Mouse (Mus musculus): ENCODE data around the gene Ugt1a5. TPM values are rescaled to one million over a fixed set of nuclear protein-coding genes. Genes with fewer than 3 reads are reported as not detected.

Ugt1a5 gene
- total and polyA plus RNA-seq, 2 experiments from 2014 or later: not detected

GRCm38 (mm10) chr1:88240072-88240471 is 74.3 kb downstream of the Ugt1a5 start:
- ATAC-seq (ENCODE audit: insufficient read depth, low read depth) (no peak), DNase-seq (ENCODE audit: low spot score) (no peak)
- WGBS: 64% methylated on average over 5 of the region's 5 CpGs
- TF ChIP-seq EP300 (IDR thresholded peaks at IDR 0.05; ENCODE audit: low read depth): no peak
- no peak for TF ChIP-seq CTCF (IDR thresholded peaks at IDR 0.05; ENCODE audit: low read depth)
- Histone ChIP-seq H3K4me3 (ENCODE audit: low read depth, low read length) (no peak overlapping the region), H3K9ac (replicated peaks; ENCODE audit: low read depth, low read length) (no peak overlapping the region), H3K4me2 (ENCODE audit: low read depth, low read length) (no peak overlapping the region), H3K36me3 (replicated peaks; ENCODE audit: control insufficient read depth, insufficient read depth, low read length) (no peaks in the 10 kb centered on the region), H3K9me3 (replicated peaks; ENCODE audit: control insufficient read depth, low read length) (peaks cover 83% of the 10 kb centered on the region), H3K27ac (ENCODE audit: low read depth) (no peak overlapping the region), H3K4me1 (ENCODE audit: control insufficient read depth, insufficient read depth) (no peaks in the 10 kb centered on the region), H3K27me3 (ENCODE audit: control insufficient read depth, insufficient read depth, low read length) (no peaks in the 10 kb centered on the region)

GRCm38 (mm10) chr1:88240579-88240978 is 74.8 kb downstream of the Ugt1a5 start:
- H3K4me2 ChIP-seq (ENCODE audit: low read depth, low read length): no peak overlapping the region
- DNase-seq (ENCODE audit: low spot score) (no peak), ATAC-seq (ENCODE audit: insufficient read depth, low read depth) (no peak)
- H3K27ac ChIP-seq (ENCODE audit: low read depth): no peak overlapping the region
- no peaks in the 10 kb centered on the region for H3K4me1 ChIP-seq (ENCODE audit: control insufficient read depth, insufficient read depth)
- peaks cover 81% of the 10 kb centered on the region for H3K9me3 ChIP-seq (replicated peaks; ENCODE audit: control insufficient read depth, low read length)
- H3K4me3 ChIP-seq (ENCODE audit: low read depth, low read length): no peak overlapping the region
- no peak for TF ChIP-seq EP300 (IDR thresholded peaks at IDR 0.05; ENCODE audit: low read depth)
- no peak for TF ChIP-seq CTCF (IDR thresholded peaks at IDR 0.05; ENCODE audit: low read depth)
- no peaks in the 10 kb centered on the region for H3K27me3 ChIP-seq (ENCODE audit: control insufficient read depth, insufficient read depth, low read length)
- WGBS: 51% methylated on average over 4 of the region's 4 CpGs
- no peak overlapping the region for H3K9ac ChIP-seq (replicated peaks; ENCODE audit: low read depth, low read length)
- no peaks in the 10 kb centered on the region for H3K36me3 ChIP-seq (replicated peaks; ENCODE audit: control insufficient read depth, insufficient read depth, low read length)

DNA sequence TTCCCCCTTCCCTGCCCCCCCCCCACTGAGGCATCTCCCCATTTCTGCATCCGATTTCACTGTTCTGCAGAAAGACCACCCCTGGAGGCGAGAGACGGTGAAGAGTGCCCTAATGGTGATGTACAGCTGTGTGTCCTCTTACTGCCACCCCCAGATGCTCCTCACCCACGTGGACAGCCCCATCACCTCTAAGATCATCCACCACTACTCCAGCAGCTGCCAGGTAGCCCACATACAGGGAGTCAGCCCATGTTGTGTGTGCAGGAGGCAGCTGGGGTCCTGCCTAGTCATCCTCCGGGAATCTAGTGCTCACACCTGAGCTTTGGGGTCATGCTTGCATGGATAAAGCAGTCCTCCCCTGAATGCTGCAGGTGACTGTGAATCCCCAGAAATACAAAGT is 78.0 kb downstream of the Ugt1a5 start:
- no peak for ATAC-seq (ENCODE audit: insufficient read depth, low read depth)
- H3K4me2 ChIP-seq (ENCODE audit: low read depth, low read length): no peak overlapping the region
- H3K27ac ChIP-seq (ENCODE audit: low read depth): no peak overlapping the region
- H3K27me3 ChIP-seq (ENCODE audit: control insufficient read depth, insufficient read depth, low read length): no peaks in the 10 kb centered on the region
- H3K9ac ChIP-seq (replicated peaks; ENCODE audit: low read depth, low read length): no peak overlapping the region
- H3K4me3 ChIP-seq (ENCODE audit: low read depth, low read length): no peak overlapping the region
- H3K4me1 ChIP-seq (ENCODE audit: control insufficient read depth, insufficient read depth): no peaks in the 10 kb centered on the region
- 49% methylated on average over 5 of the region's 5 CpGs for WGBS
- TF ChIP-seq CTCF (IDR thresholded peaks at IDR 0.05; ENCODE audit: low read depth) (no peak), EP300 (IDR thresholded peaks at IDR 0.05; ENCODE audit: low read depth) (no peak)
- no peak for DNase-seq (ENCODE audit: low spot score)
- H3K36me3 ChIP-seq (replicated peaks; ENCODE audit: control insufficient read depth, insufficient read depth, low read length): no peaks in the 10 kb centered on the region
- H3K9me3 ChIP-seq (replicated peaks; ENCODE audit: control insufficient read depth, low read length): peaks cover 81% of the 10 kb centered on the region

GRCm38 (mm10) chr1:88245881-88246280 is 80.1 kb downstream of the Ugt1a5 start:
- Histone ChIP-seq H3K4me2 (ENCODE audit: low read depth, low read length) (no peak overlapping the region), H3K27ac (ENCODE audit: low read depth) (no peak overlapping the region), H3K9me3 (replicated peaks; ENCODE audit: control insufficient read depth, low read length) (peaks cover 81% of the 10 kb centered on the region), H3K36me3 (replicated peaks; ENCODE audit: control insufficient read depth, insufficient read depth, low read length) (no peaks in the 10 kb centered on the region), H3K9ac (replicated peaks; ENCODE audit: low read depth, low read length) (no peak overlapping the region), H3K27me3 (ENCODE audit: control insufficient read depth, insufficient read depth, low read length) (no peaks in the 10 kb centered on the region), H3K4me1 (ENCODE audit: control insufficient read depth, insufficient read depth) (no peaks in the 10 kb centered on the region), H3K4me3 (ENCODE audit: low read depth, low read length) (no peak overlapping the region)
- WGBS: 65% methylated on average over 6 of the region's 6 CpGs
- DNase-seq (ENCODE audit: low spot score): no peak
- no peak for ATAC-seq (ENCODE audit: insufficient read depth, low read depth)
- no peak for TF ChIP-seq EP300 (IDR thresholded peaks at IDR 0.05; ENCODE audit: low read depth)
- no peak for TF ChIP-seq CTCF (IDR thresholded peaks at IDR 0.05; ENCODE audit: low read depth)

DNA sequence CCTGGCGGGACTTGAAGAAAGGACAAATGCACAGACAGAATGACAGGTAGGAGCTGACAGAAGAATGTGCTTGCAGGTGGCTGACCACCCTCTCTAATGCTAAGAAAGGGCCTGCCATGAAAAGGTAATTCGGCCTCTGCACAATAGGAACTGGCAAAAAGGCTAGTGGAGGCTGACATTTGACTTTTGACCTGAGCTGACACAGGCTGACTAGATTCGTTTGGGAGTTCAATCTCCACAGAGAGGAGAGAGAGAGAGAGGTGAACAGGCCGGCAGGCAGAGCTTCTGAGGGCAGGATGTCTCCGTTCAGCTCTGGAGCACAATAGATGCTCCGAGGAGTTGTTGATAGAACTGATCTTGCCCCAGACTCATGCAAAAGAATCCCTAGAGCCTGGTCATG is 80.6 kb downstream of the Ugt1a5 start:
- Histone ChIP-seq H3K4me1 (ENCODE audit: control insufficient read depth, insufficient read depth) (no peaks in the 10 kb centered on the region), H3K4me3 (ENCODE audit: low read depth, low read length) (no peak overlapping the region), H3K9me3 (replicated peaks; ENCODE audit: control insufficient read depth, low read length) (peaks cover 82% of the 10 kb centered on the region), H3K27ac (ENCODE audit: low read depth) (no peak overlapping the region), H3K4me2 (ENCODE audit: low read depth, low read length) (no peak overlapping the region), H3K9ac (replicated peaks; ENCODE audit: low read depth, low read length) (no peak overlapping the region), H3K36me3 (replicated peaks; ENCODE audit: control insufficient read depth, insufficient read depth, low read length) (no peaks in the 10 kb centered on the region), H3K27me3 (ENCODE audit: control insufficient read depth, insufficient read depth, low read length) (no peaks in the 10 kb centered on the region)
- no peak for TF ChIP-seq CTCF (IDR thresholded peaks at IDR 0.05; ENCODE audit: low read depth)
- TF ChIP-seq EP300 (IDR thresholded peaks at IDR 0.05; ENCODE audit: low read depth): no peak
- DNase-seq (ENCODE audit: low spot score) (no peak), ATAC-seq (ENCODE audit: insufficient read depth, low read depth) (no peak)
- WGBS: 36% methylated on average over 6 of the region's 6 CpGs

DNA sequence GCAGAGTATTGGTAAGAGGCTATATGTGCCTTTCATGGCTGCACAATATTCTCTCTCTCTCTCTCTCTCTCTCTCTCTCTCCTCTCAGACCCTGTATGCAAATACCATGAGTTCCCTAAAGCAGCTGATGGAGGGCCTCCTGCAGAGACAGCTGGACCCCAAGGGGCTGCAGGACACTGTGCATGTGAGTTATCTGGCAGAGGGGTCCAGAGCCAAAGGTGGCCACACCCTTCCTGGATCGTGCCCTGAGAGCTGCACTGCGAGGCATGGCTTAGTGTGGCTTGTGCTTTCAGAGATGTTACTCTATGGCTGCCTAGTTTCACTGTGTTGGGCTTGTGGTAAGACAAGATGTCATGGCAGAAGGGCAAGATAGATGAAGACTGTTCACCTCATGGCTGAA is 81.8 kb downstream of the Ugt1a5 start:
- DNase-seq (ENCODE audit: low spot score): no peak
- WGBS: 40% methylated on average over 2 of the region's 2 CpGs
- Histone ChIP-seq H3K4me1 (ENCODE audit: control insufficient read depth, insufficient read depth) (no peaks in the 10 kb centered on the region), H3K36me3 (replicated peaks; ENCODE audit: control insufficient read depth, insufficient read depth, low read length) (no peaks in the 10 kb centered on the region), H3K27ac (ENCODE audit: low read depth) (no peak overlapping the region), H3K9ac (replicated peaks; ENCODE audit: low read depth, low read length) (no peak overlapping the region), H3K27me3 (ENCODE audit: control insufficient read depth, insufficient read depth, low read length) (no peaks in the 10 kb centered on the region), H3K4me2 (ENCODE audit: low read depth, low read length) (no peak overlapping the region), H3K4me3 (ENCODE audit: low read depth, low read length) (no peak overlapping the region), H3K9me3 (replicated peaks; ENCODE audit: control insufficient read depth, low read length) (peaks cover 77% of the 10 kb centered on the region)
- TF ChIP-seq CTCF (IDR thresholded peaks at IDR 0.05; ENCODE audit: low read depth): no peak
- TF ChIP-seq EP300 (IDR thresholded peaks at IDR 0.05; ENCODE audit: low read depth): no peak
- no peak for ATAC-seq (ENCODE audit: insufficient read depth, low read depth)

Data from heart, postnatal 0 days (tissue).